Mouse (Mus musculus): ENCODE data around the gene Slc28a3. TPM values are rescaled to one million over a fixed set of nuclear protein-coding genes. Genes with fewer than 3 reads are reported as not detected.

Slc28a3 gene
- 0.10 TPM in 1 of 2 replicates, not detected in the other for polyA plus RNA-seq (2016; fragmentation: Nextera tagmentation; extraction: Ambion mirVana)

GRCm38 (mm10) chr13:58610716-58611115 lies at the start of gene Slc28a3:
TSS of gene Slc28a3 (minus strand) at chr13:58610877.
- ATAC-seq (ENCODE audit: insufficient number of reproducible peaks, insufficient read depth, low FRiP score, low TSS enrichment, low read depth): no peak
- WGBS: 7% methylated on average over 12 of the region's 12 CpGs
- Histone ChIP-seq H3K4me3 (replicated peaks) (no peak within 1 kb of the TSS), H3K27me3 (peaks cover 8% of the 10 kb centered on the region), H3K27ac (no peak within 1 kb of the TSS), H3K4me2 (peak within 1 kb of the TSS; percentile 43), H3K4me1 (replicated peaks) (peaks cover 27% of the 10 kb centered on the region), H3K9ac (replicated peaks) (0 out of 2 replicates have a peak within 1 kb of the TSS, but pooled peaks have one; percentile 4), H3K9me3 (no peaks in the 10 kb centered on the region), H3K36me3 (no peaks in the 10 kb centered on the region)

- Histone ChIP-seq H3K27ac (no peak overlapping the region), H3K36me3 (no peaks in the 10 kb centered on the region), H3K27me3 (peaks cover 14% of the 10 kb centered on the region), H3K4me1 (replicated peaks) (peaks cover 17% of the 10 kb centered on the region; the same call in 1 of the 2 replicates), H3K4me2 (no peak overlapping the region), H3K4me3 (replicated peaks) (no peak overlapping the region), H3K9ac (replicated peaks) (no peak overlapping the region), H3K9me3 (peaks cover 8% of the 10 kb centered on the region; the same call in 1 of the 2 replicates)
- 59% methylated on average over 9 of the region's 9 CpGs for WGBS
- no peak for ATAC-seq (ENCODE audit: insufficient number of reproducible peaks, insufficient read depth, low FRiP score, low TSS enrichment, low read depth)
Observed at GRCm38 (mm10) chr13:58657987-58658386, 47.3 kb upstream of the Slc28a3 start.

GRCm38 (mm10) chr13:58656885-58657284 lies 46.2 kb upstream of the Slc28a3 start:
- no peaks in the 10 kb centered on the region for H3K36me3 ChIP-seq
- H3K27ac ChIP-seq: no peak overlapping the region
- H3K4me3 ChIP-seq (replicated peaks): no peak overlapping the region
- H3K4me1 ChIP-seq (replicated peaks): peaks cover 17% of the 10 kb centered on the region; the same call in 1 of the 2 replicates
- ATAC-seq (ENCODE audit: insufficient number of reproducible peaks, insufficient read depth, low FRiP score, low TSS enrichment, low read depth): peak; percentile 82; the same call in 1 of the 2 replicates
- H3K9me3 ChIP-seq: peaks cover 8% of the 10 kb centered on the region; the same call in 1 of the 2 replicates
- H3K9ac ChIP-seq (replicated peaks): no peak overlapping the region
- peaks cover 14% of the 10 kb centered on the region for H3K27me3 ChIP-seq
- no peak overlapping the region for H3K4me2 ChIP-seq
- WGBS: 37% methylated on average over 3 of the region's 3 CpGs

- Histone ChIP-seq H3K4me1 (replicated peaks) (peaks cover 17% of the 10 kb centered on the region; the same call in 1 of the 2 replicates), H3K4me2 (no peak overlapping the region), H3K9me3 (peaks cover 8% of the 10 kb centered on the region; the same call in 1 of the 2 replicates), H3K27ac (no peak overlapping the region), H3K36me3 (no peaks in the 10 kb centered on the region), H3K27me3 (peaks cover 14% of the 10 kb centered on the region), H3K4me3 (replicated peaks) (no peak overlapping the region), H3K9ac (replicated peaks) (no peak overlapping the region)
- ATAC-seq (ENCODE audit: insufficient number of reproducible peaks, insufficient read depth, low FRiP score, low TSS enrichment, low read depth): no peak
- WGBS: 72% methylated on average over 10 of the region's 10 CpGs
Observed at GRCm38 (mm10) chr13:58655552-58655951, 44.9 kb upstream of the Slc28a3 start.

- no peak for ATAC-seq (ENCODE audit: insufficient number of reproducible peaks, insufficient read depth, low FRiP score, low TSS enrichment, low read depth)
- 11% methylated on average over 6 of the region's 6 CpGs for WGBS
- Histone ChIP-seq H3K36me3 (no peaks in the 10 kb centered on the region), H3K9ac (replicated peaks) (no peak overlapping the region), H3K4me1 (replicated peaks) (no peaks in the 10 kb centered on the region), H3K4me3 (replicated peaks) (no peak overlapping the region), H3K4me2 (no peak overlapping the region), H3K27me3 (peaks cover 13% of the 10 kb centered on the region), H3K9me3 (no peaks in the 10 kb centered on the region), H3K27ac (no peak overlapping the region)
Observed at GRCm38 (mm10) chr13:58640330-58640729, 29.7 kb upstream of the Slc28a3 start.

GRCm38 (mm10) chr13:58638950-58639349 lies 28.3 kb upstream of the Slc28a3 start:
- Histone ChIP-seq H3K4me1 (replicated peaks) (peaks cover under 1% of the 10 kb centered on the region; the same call in 1 of the 2 replicates), H3K27ac (no peak overlapping the region), H3K9me3 (no peaks in the 10 kb centered on the region), H3K36me3 (no peaks in the 10 kb centered on the region), H3K4me2 (no peak overlapping the region), H3K9ac (replicated peaks) (no peak overlapping the region), H3K27me3 (peaks cover 15% of the 10 kb centered on the region), H3K4me3 (replicated peaks) (no peak overlapping the region)
- ATAC-seq (ENCODE audit: insufficient number of reproducible peaks, insufficient read depth, low FRiP score, low TSS enrichment, low read depth): no peak
- 50% methylated on average over 4 of the region's 4 CpGs for WGBS

- WGBS: 16% methylated on average over 13 of the region's 13 CpGs
- peaks cover 21% of the 10 kb centered on the region for H3K27me3 ChIP-seq
- H3K9me3 ChIP-seq: no peaks in the 10 kb centered on the region
- no peak overlapping the region for H3K27ac ChIP-seq
- peak; percentile 20; the same call in 1 of the 2 replicates for ATAC-seq (ENCODE audit: insufficient number of reproducible peaks, insufficient read depth, low FRiP score, low TSS enrichment, low read depth)
- H3K9ac ChIP-seq (replicated peaks): no peak overlapping the region
- H3K36me3 ChIP-seq: no peaks in the 10 kb centered on the region
- H3K4me1 ChIP-seq (replicated peaks): peaks cover 10% of the 10 kb centered on the region
- no peak overlapping the region for H3K4me2 ChIP-seq
- H3K4me3 ChIP-seq (replicated peaks): no peak overlapping the region
Observed at GRCm38 (mm10) chr13:58637360-58638002, 26.8 kb upstream of the Slc28a3 start.

- Histone ChIP-seq H3K4me2 (peak overlapping the region; percentile 21; the same call in 1 of the 2 replicates), H3K27me3 (peaks cover 21% of the 10 kb centered on the region), H3K9ac (replicated peaks) (no peak overlapping the region), H3K36me3 (no peaks in the 10 kb centered on the region), H3K4me3 (replicated peaks) (no peak overlapping the region), H3K9me3 (no peaks in the 10 kb centered on the region), H3K27ac (no peak overlapping the region), H3K4me1 (replicated peaks) (peaks cover 18% of the 10 kb centered on the region)
- 36% methylated on average over 4 of the region's 4 CpGs for WGBS
- no peak for ATAC-seq (ENCODE audit: insufficient number of reproducible peaks, insufficient read depth, low FRiP score, low TSS enrichment, low read depth)
Observed at GRCm38 (mm10) chr13:58633887-58634286, 23.2 kb upstream of the Slc28a3 start.

GRCm38 (mm10) chr13:58630756-58631155 lies 20.1 kb upstream of the Slc28a3 start:
- H3K4me2 ChIP-seq: no peak overlapping the region
- no peak overlapping the region for H3K4me3 ChIP-seq (replicated peaks)
- peaks cover 9% of the 10 kb centered on the region for H3K27me3 ChIP-seq
- 35% methylated on average over 10 of the region's 10 CpGs for WGBS
- no peak overlapping the region for H3K9ac ChIP-seq (replicated peaks)
- H3K27ac ChIP-seq: no peak overlapping the region
- ATAC-seq (ENCODE audit: insufficient number of reproducible peaks, insufficient read depth, low FRiP score, low TSS enrichment, low read depth): no peak
- H3K9me3 ChIP-seq: no peaks in the 10 kb centered on the region
- H3K36me3 ChIP-seq: no peaks in the 10 kb centered on the region
- H3K4me1 ChIP-seq (replicated peaks): peaks cover 26% of the 10 kb centered on the region

GRCm38 (mm10) chr13:58629365-58630050 lies 18.8 kb upstream of the Slc28a3 start:
- Histone ChIP-seq H3K4me2 (peak overlapping the region; percentile 44), H3K9me3 (no peaks in the 10 kb centered on the region), H3K9ac (replicated peaks) (0 out of 2 replicates have a peak overlapping the region, but pooled peaks have one; percentile 31), H3K4me3 (replicated peaks) (no peak overlapping the region; the same call in 1 of the 2 replicates), H3K27ac (no peak overlapping the region), H3K36me3 (no peaks in the 10 kb centered on the region), H3K27me3 (peaks cover 8% of the 10 kb centered on the region), H3K4me1 (replicated peaks) (peaks cover 26% of the 10 kb centered on the region)
- 23% methylated on average over 13 of the region's 13 CpGs for WGBS
- ATAC-seq (ENCODE audit: insufficient number of reproducible peaks, insufficient read depth, low FRiP score, low TSS enrichment, low read depth): no peak

- H3K9ac ChIP-seq (replicated peaks): no peak overlapping the region
- H3K4me3 ChIP-seq (replicated peaks): no peak overlapping the region
- H3K4me2 ChIP-seq: no peak overlapping the region
- no peaks in the 10 kb centered on the region for H3K36me3 ChIP-seq
- WGBS: 26% methylated on average over 8 of the region's 8 CpGs
- no peak overlapping the region for H3K27ac ChIP-seq
- no peaks in the 10 kb centered on the region for H3K9me3 ChIP-seq
- H3K27me3 ChIP-seq: no peaks in the 10 kb centered on the region
- no peak for ATAC-seq (ENCODE audit: insufficient number of reproducible peaks, insufficient read depth, low FRiP score, low TSS enrichment, low read depth)
- H3K4me1 ChIP-seq (replicated peaks): 0 out of 2 replicates have a peak, but pooled peaks cover 3% of the 10 kb centered on the region
Observed at GRCm38 (mm10) chr13:58622647-58623046, 12.0 kb upstream of the Slc28a3 start.

Measured in limb, embryonic 12.5 days (tissue).